In genomic region chr10:22058218-22059025, GRCm38 (mm10) we compare ENCODE assay signal across 7 mouse cellular contexts. TPM values are rescaled to one million over a fixed set of nuclear protein-coding genes. Genes with fewer than 3 reads are reported as not detected.
A peak's percentile ranks its signal among the peaks of the same experiment; 100 is the strongest.
DNase-seq lines count a peak whose midpoint lies in the region; ATAC-seq lines count a peak whose summit lies in the region.

No protein-coding gene starts in this region.

- no peaks in the 10 kb centered on the region for H3K27me3 ChIP-seq in limb, embryonic 13.5 days
- no peaks in the 10 kb centered on the region for H3K27me3 ChIP-seq in midbrain, embryonic 15.5 days (replicated peaks)

- peak; percentile 77 for DNase-seq in brain, embryonic 18.5 days (ENCODE audit: low read depth, low spot score)
- peak; percentile 78 to 86 for DNase-seq in heart, adult 9 months (ENCODE audit: low spot score in 2 of 2)
- DNase-seq in kidney, adult 9 months: peak; percentile 97
- DNase-seq in spleen, postnatal 14 days (ENCODE audit: low spot score in 2 of 2): peak; percentile 74 to 83

- 10% methylated on average over 41 of the region's 41 CpGs for WGBS in limb, embryonic 13.5 days
- 10% methylated on average over 41 of the region's 41 CpGs for WGBS in midbrain, embryonic 15.5 days

- peak overlapping the region; percentile 55 for H3K4me3 ChIP-seq in limb, embryonic 13.5 days
- peak overlapping the region; percentile 59 for H3K4me3 ChIP-seq in midbrain, embryonic 15.5 days

- no peaks in the 10 kb centered on the region for H3K36me3 ChIP-seq in limb, embryonic 13.5 days
- H3K36me3 ChIP-seq in midbrain, embryonic 15.5 days (replicated peaks): no peaks in the 10 kb centered on the region

- no peaks in the 10 kb centered on the region for H3K9me3 ChIP-seq in limb, embryonic 13.5 days
- no peaks in the 10 kb centered on the region for H3K9me3 ChIP-seq in midbrain, embryonic 15.5 days

- 0 out of 2 replicates have a peak, but pooled peaks cover 4% of the 10 kb centered on the region for H3K4me1 ChIP-seq in limb, embryonic 13.5 days
- peaks cover 6% of the 10 kb centered on the region for H3K4me1 ChIP-seq in midbrain, embryonic 15.5 days

- no peak overlapping the region for H3K27ac ChIP-seq in limb, embryonic 13.5 days
- H3K27ac ChIP-seq in midbrain, embryonic 15.5 days: no peak overlapping the region

- peak; percentile 72 for ATAC-seq in erythroblast, adult 5-6 weeks (replicated peaks; ENCODE audit: low FRiP score, poor library complexity, severe bottlenecking)
- ATAC-seq in limb, embryonic 13.5 days (ENCODE audit: low FRiP score, low read depth): peak; percentile 98
- peak; percentile 99 for ATAC-seq in midbrain, embryonic 15.5 days (replicated peaks)

- peak overlapping the region; percentile 77 for H3K4me2 ChIP-seq in limb, embryonic 13.5 days (replicated peaks)
- H3K4me2 ChIP-seq in midbrain, embryonic 15.5 days: peak overlapping the region; percentile 92

- H3K9ac ChIP-seq in limb, embryonic 13.5 days: peak overlapping the region; percentile 63
- H3K9ac ChIP-seq in midbrain, embryonic 15.5 days: peak overlapping the region; percentile 48

RNA-seq across cellular contexts. Expression of gene 4930444G20Rik, which starts 9.5 kb away (rescaled TPM):
- not detected in 2 replicates for total RNA-seq in erythroblast, adult 5-6 weeks (2015; ENCODE audit: low replicate concordance)
- not detected in 2 replicates for total RNA-seq in erythroblast, adult 5-6 weeks (2017; ENCODE audit: low replicate concordance)
- polyA plus RNA-seq in limb, embryonic 13.5 days (2015; fragmentation: Nextera tagmentation; extraction: Ambion mirVana): not detected in 2 replicates
- not detected in 2 replicates for polyA plus RNA-seq in midbrain, embryonic 15.5 days (2015; fragmentation: Nextera tagmentation; extraction: Ambion mirVana)
